Mouse (Mus musculus) c-Kit-positive CD71-negative TER-119-negative erythroid progenitor cells, embryonic 14.5 days (primary cell): ENCODE data around the gene Unc119b.
"Not testable (repeated sequence)": the region's sequence is repeated elsewhere in the genome, so short reads cannot be mapped to it uniquely, and the experiment has no call there.

Experiments
- DNase-seq: peaks from one replicate; pipeline ENCODE4 v3.0.0-alpha.2; 2013; ENCODE audit warnings: low read depth

The Unc119b gene

DNA sequence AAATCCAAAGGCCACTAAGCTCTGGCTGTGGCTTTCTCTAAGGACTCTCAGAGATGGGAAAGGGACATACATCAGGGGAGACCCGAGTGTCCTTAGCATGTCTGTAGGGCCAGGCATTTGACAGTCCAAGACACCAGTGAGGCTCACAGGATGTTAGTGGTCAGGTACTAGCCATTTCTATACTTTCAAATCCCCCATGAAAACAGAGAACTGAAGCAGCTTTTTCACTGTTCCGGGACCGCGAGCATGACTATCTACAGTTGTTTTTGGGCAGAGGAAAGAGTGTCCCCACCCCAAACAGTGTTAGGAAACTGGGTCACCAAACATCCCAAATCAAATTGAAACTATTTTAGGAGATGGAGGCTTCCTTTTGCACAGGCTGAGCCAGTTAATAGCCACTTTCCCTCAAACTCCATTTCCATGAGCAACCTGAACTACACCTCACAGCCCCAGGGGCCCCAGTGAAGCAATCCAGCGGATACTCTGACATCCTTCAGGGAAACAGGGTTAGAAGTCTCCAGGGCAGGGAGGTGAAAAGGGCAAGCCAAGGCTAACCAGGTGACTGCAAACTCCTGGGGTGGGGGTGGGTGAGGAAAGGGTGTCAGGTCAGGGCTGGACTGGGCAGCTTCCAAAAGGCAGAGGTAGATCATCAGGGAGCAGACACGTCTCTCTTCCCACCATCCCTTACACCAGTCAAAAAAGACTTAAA, 1.3 kb downstream of the Unc119b start:
- no peak for DNase-seq

GRCm38 (mm10) chr5:115132465-115132864, 2.3 kb downstream of the Unc119b start:
- DNase-seq: no peak

DNA sequence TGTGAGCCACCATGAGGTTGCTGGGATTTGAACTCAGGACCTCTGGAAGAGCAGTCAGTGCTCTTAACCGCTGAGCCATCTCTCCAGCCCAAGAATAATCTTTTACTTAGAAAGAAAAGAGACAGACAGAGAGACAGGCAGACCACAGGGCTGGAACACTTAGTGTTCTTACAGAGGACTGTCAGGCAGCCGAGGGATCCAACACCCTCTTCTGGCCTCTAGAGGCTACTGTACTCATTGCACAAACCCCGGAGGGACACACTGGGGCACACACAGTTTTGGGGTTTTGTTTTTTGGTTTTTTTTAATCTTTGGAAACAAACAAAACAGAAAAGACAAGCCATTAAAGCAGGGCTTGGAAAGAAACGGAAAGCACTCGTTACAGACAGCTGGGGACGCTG, 5.4 kb downstream of the Unc119b start:
- no peak for DNase-seq

DNA sequence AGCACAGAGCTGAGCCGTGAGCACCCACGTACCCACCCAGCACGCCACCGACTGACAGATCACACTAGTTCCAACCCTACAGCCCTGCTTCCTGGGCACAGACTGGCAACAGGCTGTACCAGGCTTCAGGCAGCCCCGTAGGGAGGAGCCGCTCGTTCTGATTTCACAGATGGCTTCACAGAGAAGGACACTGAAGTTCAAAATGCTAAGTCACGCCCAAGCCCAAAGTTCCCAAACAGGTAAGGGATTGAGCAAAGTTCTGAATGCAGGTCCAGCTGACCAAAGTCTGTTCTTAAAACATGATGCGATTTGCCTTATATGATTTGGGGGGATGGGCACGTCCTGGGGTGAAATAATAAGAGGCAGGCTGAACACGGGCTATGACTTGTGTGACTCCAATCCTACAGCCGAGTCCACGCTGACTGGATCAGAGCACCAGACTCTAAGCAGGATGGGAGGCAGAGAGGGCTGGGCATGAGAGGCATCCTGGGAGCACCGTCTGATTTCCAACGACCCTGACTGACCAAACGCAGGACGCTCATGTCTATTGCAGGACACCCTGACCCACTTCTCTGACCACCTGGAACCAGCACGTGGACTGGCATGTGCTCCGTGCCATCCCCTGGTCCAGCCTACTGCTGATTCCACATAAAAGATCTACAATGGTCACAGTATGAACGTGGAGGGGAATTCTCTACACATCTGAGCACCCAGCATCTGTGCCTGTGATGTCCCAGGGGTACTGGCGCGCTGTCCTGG, 7.2 kb downstream of the Unc119b start:
- DNase-seq: no peak

DNA sequence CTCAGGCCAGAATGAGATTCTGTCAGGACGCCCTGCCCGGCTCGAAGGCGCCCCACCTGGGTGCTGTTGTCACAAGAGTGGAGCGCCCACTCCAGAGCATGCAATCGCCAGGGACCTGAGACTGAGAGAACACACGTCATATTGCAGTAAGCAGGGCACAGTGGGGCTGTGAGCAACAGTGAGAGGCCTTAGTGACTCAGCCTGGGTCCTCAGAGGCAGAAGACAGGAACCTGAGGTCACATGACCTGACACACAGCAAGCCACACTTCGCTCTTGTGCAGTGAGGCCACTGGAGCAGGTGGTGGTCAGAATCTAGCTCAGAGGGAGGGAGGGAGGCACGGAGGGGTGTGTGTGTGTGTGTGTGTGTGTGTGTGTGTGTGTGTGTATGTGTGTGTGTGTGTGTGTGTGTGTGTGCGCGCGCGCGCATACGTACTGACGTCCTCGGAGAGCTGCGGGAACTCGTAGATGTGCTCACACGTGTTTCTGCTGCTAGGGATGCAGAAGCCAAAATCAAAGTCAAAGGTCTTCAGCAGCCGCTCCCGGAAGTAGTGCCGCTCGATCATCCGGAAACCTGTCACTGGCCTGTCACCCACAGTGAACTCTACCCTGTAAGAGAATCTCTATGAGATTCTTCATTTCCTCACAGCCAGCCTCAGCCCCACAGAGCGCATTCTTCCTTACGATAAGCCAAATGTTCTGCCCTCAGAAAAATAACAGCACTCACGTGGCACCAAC, 8.0 kb downstream of the Unc119b start:
- DNase-seq: peak; percentile 25

DNA sequence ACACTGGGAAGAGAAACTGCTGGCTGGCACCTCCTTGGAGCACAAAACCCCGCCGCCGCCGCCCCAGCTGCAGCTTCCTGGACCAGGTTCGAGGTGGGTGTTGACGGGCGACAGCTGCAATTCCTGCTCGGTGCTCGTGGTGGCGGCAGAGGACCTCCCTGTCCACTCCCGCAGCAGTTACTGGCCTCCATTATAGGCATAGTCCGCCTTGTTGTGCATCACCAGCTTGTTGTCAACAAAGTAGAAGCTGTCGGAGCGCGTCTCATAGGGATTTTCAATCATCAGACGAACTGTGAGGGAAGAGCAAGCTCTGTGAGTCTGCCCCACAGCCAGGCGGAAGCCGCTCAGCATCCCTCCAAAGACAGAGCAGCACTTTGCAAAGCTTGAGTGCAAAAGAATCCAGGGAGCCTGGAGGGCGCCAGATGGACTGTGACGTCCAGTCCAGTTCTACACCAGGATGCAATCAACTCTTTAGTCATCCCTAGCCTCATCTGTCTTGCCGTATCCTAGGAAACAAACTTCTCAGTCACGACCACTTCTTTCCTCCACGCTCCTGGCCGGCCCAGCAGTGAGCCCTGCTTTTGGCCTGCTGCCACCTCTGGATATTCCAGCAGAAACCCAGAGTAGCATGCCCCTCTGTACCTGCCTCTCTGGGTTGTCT, 9.4 kb downstream of the Unc119b start:
- peak; percentile 50 for DNase-seq

DNA sequence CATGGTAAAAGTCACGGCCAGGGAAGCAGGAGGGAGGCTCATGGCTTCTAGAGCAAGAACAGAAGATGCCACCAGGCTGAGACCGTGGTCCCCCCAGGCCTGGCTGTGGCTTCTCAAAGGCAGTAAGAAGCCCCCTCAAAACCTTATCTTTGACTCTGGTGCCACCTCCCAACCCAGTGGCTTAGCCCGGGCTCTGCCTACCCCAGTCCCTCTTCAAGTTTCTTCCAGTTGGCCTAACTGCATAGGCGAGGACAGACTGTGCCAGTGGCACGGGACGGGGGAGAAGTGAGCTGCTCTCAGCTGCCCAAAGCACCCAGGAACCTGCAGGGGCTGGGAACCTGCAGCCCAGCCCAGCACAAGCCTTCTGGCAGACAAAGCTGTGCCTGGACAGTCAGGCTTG, 10.1 kb downstream of the Unc119b start:
- DNase-seq: no peak

GRCm38 (mm10) chr5:115120978-115121377, 13.8 kb downstream of the Unc119b start:
- no peak for DNase-seq

DNA sequence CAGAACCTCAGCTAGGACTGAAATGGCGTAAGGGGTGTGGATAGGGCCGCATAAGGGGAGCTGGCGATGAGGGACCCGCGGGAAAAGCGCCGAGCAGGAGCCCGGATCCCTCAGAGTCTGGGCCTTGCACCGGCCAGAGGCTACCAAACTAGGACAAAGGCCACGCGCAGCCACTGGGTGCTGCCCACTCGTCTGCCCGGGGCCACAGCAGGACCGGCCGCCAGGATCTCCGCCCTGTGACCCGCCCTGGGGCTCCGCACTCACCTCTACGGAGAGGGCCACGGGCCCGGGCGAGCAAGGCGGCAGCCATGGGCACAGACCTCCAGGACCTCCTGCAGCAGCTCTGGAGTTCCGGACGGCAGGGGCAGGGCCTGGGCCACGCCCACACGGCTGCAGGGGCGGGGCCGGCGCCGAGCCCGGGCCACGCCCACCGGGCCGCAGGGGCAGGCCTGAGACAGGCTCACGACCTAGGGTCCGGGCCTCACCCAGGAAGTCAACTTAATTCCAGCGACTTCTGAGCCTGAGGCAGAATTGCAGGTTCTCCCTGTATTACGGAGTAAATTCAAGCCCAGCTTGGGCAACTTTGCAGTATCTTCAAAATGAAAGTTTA, 15.7 kb downstream of the Unc119b start, which contains the start of gene Acads:
TSS of gene Acads (minus strand) at position 386 of the 610 bp plus-strand sequence.
- DNase-seq: peak; percentile 64

GRCm38 (mm10) chr5:115117467-115117866, 17.3 kb downstream of the Unc119b start:
- no peak for DNase-seq

DNA sequence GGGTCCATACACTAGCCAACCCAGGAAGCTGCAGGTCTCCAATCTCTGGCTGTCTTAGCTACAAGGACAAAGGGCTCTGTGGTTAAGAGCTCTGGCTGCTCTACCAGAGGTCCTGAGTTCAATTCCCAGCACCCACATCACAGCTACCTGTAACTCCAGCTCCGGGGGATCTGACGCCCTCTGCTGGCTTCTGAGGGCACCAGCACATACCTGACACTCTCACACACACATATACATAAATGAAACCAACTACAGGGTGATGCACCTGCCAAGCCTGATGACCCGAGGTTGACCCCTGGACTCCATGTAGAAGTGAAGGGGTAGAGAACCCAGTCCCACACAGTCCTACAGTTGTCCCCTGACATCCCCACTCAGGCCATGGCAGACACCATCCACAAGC, 18.3 kb downstream of the Unc119b start:
- no peak for DNase-seq

GRCm38 (mm10) chr5:115114501-115114900, 20.3 kb downstream of the Unc119b start:
- DNase-seq: no peak

DNA sequence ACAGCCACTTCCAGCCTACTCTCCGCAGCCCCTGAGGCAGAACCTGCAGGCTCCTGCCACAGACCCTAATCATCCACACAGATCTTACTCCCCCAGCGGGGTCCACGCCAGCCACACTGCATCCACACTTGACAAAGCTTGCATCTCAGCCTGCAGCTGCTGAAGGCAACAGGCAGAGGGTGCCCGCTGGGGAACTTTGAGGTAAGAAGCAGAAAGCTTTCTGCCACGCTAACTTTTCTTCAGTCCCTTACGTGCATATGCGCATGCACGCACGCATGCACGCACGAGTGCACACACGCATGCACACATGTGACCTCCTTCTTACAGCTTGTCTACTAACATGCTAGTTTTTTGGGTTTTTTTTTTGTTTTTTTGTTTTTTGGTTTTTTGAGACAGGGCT, 21.5 kb downstream of the Unc119b start:
- no peak for DNase-seq

- DNase-seq: no peak
Observed at GRCm38 (mm10) chr5:115111156-115111555, 23.6 kb downstream of the Unc119b start.

DNA sequence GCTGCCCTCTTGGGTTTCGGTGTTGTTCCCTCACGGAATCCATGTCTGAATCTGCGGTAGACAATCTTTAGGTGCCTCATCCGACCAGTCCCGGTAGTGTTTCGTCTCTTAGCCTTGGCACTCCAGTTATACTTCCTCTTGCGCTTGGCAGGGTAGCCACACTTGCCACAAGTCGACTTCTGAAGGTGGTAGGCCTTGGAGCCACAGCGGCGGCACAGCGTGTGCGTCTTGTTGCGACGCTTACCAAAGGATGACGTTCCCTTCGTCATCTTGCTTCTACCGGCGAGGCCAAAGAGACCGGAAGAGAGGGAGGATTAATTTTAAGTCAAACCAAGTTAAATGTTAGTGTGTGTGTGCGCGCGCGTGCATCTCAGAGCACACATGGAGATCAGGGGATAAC, 31.5 kb downstream of the Unc119b start:
- DNase-seq: not testable (repeated sequence)

DNA sequence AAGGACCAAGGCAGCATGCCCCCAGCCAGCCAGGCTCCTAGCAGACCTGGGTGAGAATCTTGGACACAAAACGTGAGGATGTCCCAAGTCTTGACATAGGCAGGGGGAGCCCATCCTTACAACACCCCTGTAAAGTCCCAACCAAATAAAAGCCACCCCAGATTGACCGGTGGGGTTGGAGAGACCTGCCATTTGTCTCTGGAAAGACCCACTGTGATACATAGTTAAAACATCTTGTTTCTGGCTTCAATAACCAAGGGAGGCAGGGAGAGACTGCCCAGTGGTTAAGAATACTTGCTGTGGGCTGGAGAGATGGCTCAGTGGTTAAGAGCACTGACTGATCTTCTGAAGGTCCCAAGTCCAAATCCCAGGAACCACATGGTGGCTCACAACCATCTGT, 32.5 kb downstream of the Unc119b start:
- no peak for DNase-seq

GRCm38 (mm10) chr5:115100473-115100872, 34.3 kb downstream of the Unc119b start:
- no peak for DNase-seq

DNA sequence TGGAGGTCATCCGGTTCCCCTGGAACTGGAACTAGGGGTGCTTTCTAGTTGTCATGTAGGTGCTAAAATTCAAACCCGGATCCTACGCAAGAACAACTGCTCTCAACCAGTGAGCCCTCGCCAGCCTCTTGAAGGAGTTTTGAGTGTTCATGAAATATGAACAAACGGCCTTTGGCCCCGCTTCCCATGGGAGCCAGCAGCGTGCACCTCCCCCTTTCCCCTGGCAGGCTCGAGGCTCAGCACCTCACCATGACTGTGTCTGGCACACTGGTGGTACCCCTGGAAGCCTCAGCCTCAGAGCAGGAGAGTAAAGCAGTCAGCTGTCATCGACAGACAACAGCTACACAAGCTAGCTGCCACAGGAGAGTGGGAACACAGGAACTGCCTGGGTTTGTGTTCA, 34.8 kb downstream of the Unc119b start:
- no peak for DNase-seq

DNA sequence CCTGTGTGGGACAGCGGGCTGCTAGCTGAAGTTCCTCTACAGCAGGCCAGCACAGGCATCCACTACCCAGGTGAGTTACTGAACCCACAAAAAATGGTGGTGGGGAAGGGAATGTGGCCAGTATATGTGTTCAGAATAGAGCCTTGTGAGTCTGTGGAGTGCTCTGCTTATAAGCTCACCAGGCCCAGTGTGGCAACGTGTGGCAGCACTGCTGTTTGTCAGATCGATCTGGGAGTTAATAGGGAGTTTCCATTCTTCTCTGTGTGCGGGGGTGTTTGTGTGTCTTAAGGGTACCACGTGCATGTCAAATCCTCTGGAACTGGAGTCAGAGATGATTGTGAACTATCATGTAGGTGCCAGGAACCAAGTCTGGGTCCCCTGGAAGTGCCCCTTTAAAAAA, 35.2 kb downstream of the Unc119b start:
- no peak for DNase-seq

- DNase-seq: no peak
Observed at GRCm38 (mm10) chr5:115098195-115098594, 36.6 kb downstream of the Unc119b start, which contains the start of gene Gm10401. Gene Gm10401 (minus strand): TSS chr5:115098295.

DNA sequence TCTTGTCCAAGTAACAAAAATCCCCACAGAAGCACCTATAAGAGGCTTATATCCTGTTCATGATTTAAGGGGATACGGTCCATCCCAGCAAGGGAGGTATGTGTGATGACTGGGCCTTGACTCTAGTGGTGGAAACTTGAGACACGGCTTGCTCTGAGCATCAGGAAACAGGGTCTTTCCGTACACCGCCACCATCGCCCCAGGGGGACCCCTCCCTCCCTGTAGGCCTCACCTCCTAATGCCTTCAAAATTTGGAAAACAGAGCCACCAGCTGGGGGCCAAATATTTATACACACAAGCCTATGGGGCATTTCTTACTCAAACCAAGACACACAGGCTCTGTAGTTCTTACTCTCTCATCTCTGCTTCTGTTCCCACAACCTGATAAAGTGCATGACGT, 43.0 kb downstream of the Unc119b start:
- no peak for DNase-seq

DNA sequence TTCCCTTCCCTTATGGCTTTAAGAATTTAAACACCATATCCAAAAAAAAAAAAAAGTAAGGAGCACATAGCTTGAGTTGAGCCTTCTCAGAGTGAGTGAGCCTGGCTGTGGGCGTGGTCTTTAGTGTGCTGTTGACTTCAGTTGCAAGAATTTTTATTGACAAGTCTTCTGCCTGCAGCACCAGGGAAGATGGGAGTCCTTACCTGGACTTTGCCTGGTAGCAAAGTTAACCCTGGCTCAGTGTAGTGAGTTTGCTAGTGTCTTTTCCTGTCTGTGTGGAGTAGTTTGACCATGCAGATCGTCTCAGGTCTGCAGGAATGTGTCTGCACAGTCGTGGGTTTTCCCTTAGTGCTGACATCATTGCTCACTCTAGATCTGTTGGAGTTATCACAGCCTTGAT, 43.8 kb downstream of the Unc119b start:
- DNase-seq: no peak
